Mouse (Mus musculus): Measurements from ENCODE around the gene Ugt8a. TPM values are rescaled to one million over a fixed set of nuclear protein-coding genes. Genes with fewer than 3 reads are reported as not detected.

The Ugt8a gene
- 2.2 and 2.9 TPM in 2 replicates for polyA plus RNA-seq (2015; fragmentation: Nextera tagmentation; extraction: Ambion mirVana)

- Histone ChIP-seq H3K27ac (ENCODE audit: low read length) (peak within 1 kb of the TSS; percentile 56; the same call in 1 of the 2 replicates), H3K27me3 (replicated peaks; ENCODE audit: control insufficient read depth, insufficient read depth, low read length) (0 out of 2 replicates have a peak, but pooled peaks cover 2% of the 10 kb centered on the region), H3K4me1 (replicated peaks; ENCODE audit: control insufficient read depth, insufficient read depth, low read length) (peaks cover 11% of the 10 kb centered on the region), H3K4me2 (ENCODE audit: low read length) (peak within 1 kb of the TSS; percentile 93), H3K9ac (replicated peaks; ENCODE audit: low read depth, low read length) (peak within 1 kb of the TSS; percentile 68), H3K36me3 (ENCODE audit: control insufficient read depth, insufficient read depth) (no peaks in the 10 kb centered on the region), H3K9me3 (ENCODE audit: control insufficient read depth, low read length) (no peaks in the 10 kb centered on the region), H3K4me3 (replicated peaks; ENCODE audit: low read length) (peak within 1 kb of the TSS; percentile 78)
- WGBS = under 1% methylated on average over 52 of the region's 85 CpGs
- ATAC-seq = peak; percentile 94
Observed at GRCm38 (mm10) chr3:125938092-125938755, at the start of gene Ugt8a. Gene Ugt8a (minus strand): TSS chr3:125938619.

GRCm38 (mm10) chr3:125986639-125987038, 48.2 kb upstream of the Ugt8a start:
- no peaks in the 10 kb centered on the region for H3K9me3 ChIP-seq (ENCODE audit: control insufficient read depth, low read length)
- H3K4me3 ChIP-seq (replicated peaks; ENCODE audit: low read length) = no peak overlapping the region
- no peaks in the 10 kb centered on the region for H3K27me3 ChIP-seq (replicated peaks; ENCODE audit: control insufficient read depth, insufficient read depth, low read length)
- no peak overlapping the region for H3K9ac ChIP-seq (replicated peaks; ENCODE audit: low read depth, low read length)
- H3K4me1 ChIP-seq (replicated peaks; ENCODE audit: control insufficient read depth, insufficient read depth, low read length) = no peaks in the 10 kb centered on the region
- ATAC-seq = no peak
- H3K27ac ChIP-seq (ENCODE audit: low read length) = no peak overlapping the region
- H3K36me3 ChIP-seq (ENCODE audit: control insufficient read depth, insufficient read depth) = no peaks in the 10 kb centered on the region
- no peak overlapping the region for H3K4me2 ChIP-seq (ENCODE audit: low read length)

- Histone ChIP-seq H3K4me3 (replicated peaks; ENCODE audit: low read length) (no peak overlapping the region), H3K27ac (ENCODE audit: low read length) (no peak overlapping the region), H3K4me1 (replicated peaks; ENCODE audit: control insufficient read depth, insufficient read depth, low read length) (no peaks in the 10 kb centered on the region), H3K27me3 (replicated peaks; ENCODE audit: control insufficient read depth, insufficient read depth, low read length) (no peaks in the 10 kb centered on the region), H3K36me3 (ENCODE audit: control insufficient read depth, insufficient read depth) (no peaks in the 10 kb centered on the region), H3K4me2 (ENCODE audit: low read length) (no peak overlapping the region), H3K9me3 (ENCODE audit: control insufficient read depth, low read length) (no peaks in the 10 kb centered on the region), H3K9ac (replicated peaks; ENCODE audit: low read depth, low read length) (no peak overlapping the region)
- 88% methylated on average over 2 of the region's 2 CpGs for WGBS
- ATAC-seq = no peak
Observed at GRCm38 (mm10) chr3:125983707-125984420, 45.4 kb upstream of the Ugt8a start.

- no peak for ATAC-seq
- Histone ChIP-seq H3K4me1 (replicated peaks; ENCODE audit: control insufficient read depth, insufficient read depth, low read length) (no peaks in the 10 kb centered on the region), H3K27me3 (replicated peaks; ENCODE audit: control insufficient read depth, insufficient read depth, low read length) (no peaks in the 10 kb centered on the region), H3K4me2 (ENCODE audit: low read length) (no peak overlapping the region), H3K27ac (ENCODE audit: low read length) (no peak overlapping the region), H3K9me3 (ENCODE audit: control insufficient read depth, low read length) (no peaks in the 10 kb centered on the region), H3K4me3 (replicated peaks; ENCODE audit: low read length) (no peak overlapping the region), H3K9ac (replicated peaks; ENCODE audit: low read depth, low read length) (no peak overlapping the region), H3K36me3 (ENCODE audit: control insufficient read depth, insufficient read depth) (no peaks in the 10 kb centered on the region)
- 95% methylated on average over 3 of the region's 3 CpGs for WGBS
Observed at GRCm38 (mm10) chr3:125979475-125979874, 41.1 kb upstream of the Ugt8a start.

- no peak overlapping the region for H3K9ac ChIP-seq (replicated peaks; ENCODE audit: low read depth, low read length)
- H3K4me2 ChIP-seq (ENCODE audit: low read length) = no peak overlapping the region
- no peaks in the 10 kb centered on the region for H3K9me3 ChIP-seq (ENCODE audit: control insufficient read depth, low read length)
- 79% methylated on average over 4 of the region's 4 CpGs for WGBS
- H3K27me3 ChIP-seq (replicated peaks; ENCODE audit: control insufficient read depth, insufficient read depth, low read length) = no peaks in the 10 kb centered on the region
- H3K4me3 ChIP-seq (replicated peaks; ENCODE audit: low read length) = no peak overlapping the region
- no peak for ATAC-seq
- no peaks in the 10 kb centered on the region for H3K4me1 ChIP-seq (replicated peaks; ENCODE audit: control insufficient read depth, insufficient read depth, low read length)
- no peak overlapping the region for H3K27ac ChIP-seq (ENCODE audit: low read length)
- no peaks in the 10 kb centered on the region for H3K36me3 ChIP-seq (ENCODE audit: control insufficient read depth, insufficient read depth)
Observed at GRCm38 (mm10) chr3:125975899-125976298, 37.5 kb upstream of the Ugt8a start.

GRCm38 (mm10) chr3:125969458-125969857, 31.0 kb upstream of the Ugt8a start:
- Histone ChIP-seq H3K9ac (replicated peaks; ENCODE audit: low read depth, low read length) (no peak overlapping the region), H3K36me3 (ENCODE audit: control insufficient read depth, insufficient read depth) (no peaks in the 10 kb centered on the region)

GRCm38 (mm10) chr3:125956196-125956885, 17.9 kb upstream of the Ugt8a start:
- ATAC-seq = no peak
- WGBS = 52% methylated on average over 3 of the region's 3 CpGs

More at GRCm38 (mm10) chr3:125969458-125969857, 31.0 kb upstream of the Ugt8a start:
- no peak overlapping the region for H3K27ac ChIP-seq (ENCODE audit: low read length)
- 41% methylated on average over 4 of the region's 4 CpGs for WGBS
- no peak for ATAC-seq
- no peak overlapping the region for H3K4me3 ChIP-seq (replicated peaks; ENCODE audit: low read length)
- no peaks in the 10 kb centered on the region for H3K9me3 ChIP-seq (ENCODE audit: control insufficient read depth, low read length)
- no peak overlapping the region for H3K4me2 ChIP-seq (ENCODE audit: low read length)
- H3K27me3 ChIP-seq (replicated peaks; ENCODE audit: control insufficient read depth, insufficient read depth, low read length) = no peaks in the 10 kb centered on the region
- H3K4me1 ChIP-seq (replicated peaks; ENCODE audit: control insufficient read depth, insufficient read depth, low read length) = no peaks in the 10 kb centered on the region

GRCm38 (mm10) chr3:125954881-125955280, 16.5 kb upstream of the Ugt8a start:
- no peak overlapping the region for H3K9ac ChIP-seq (replicated peaks; ENCODE audit: low read depth, low read length)
- no peak overlapping the region for H3K4me3 ChIP-seq (replicated peaks; ENCODE audit: low read length)
- no peak for ATAC-seq
- no peaks in the 10 kb centered on the region for H3K27me3 ChIP-seq (replicated peaks; ENCODE audit: control insufficient read depth, insufficient read depth, low read length)
- no peak overlapping the region for H3K27ac ChIP-seq (ENCODE audit: low read length)
- no peaks in the 10 kb centered on the region for H3K9me3 ChIP-seq (ENCODE audit: control insufficient read depth, low read length)
- H3K36me3 ChIP-seq (ENCODE audit: control insufficient read depth, insufficient read depth) = no peaks in the 10 kb centered on the region
- H3K4me2 ChIP-seq (ENCODE audit: low read length) = no peak overlapping the region
- 83% methylated on average over 1 of the region's 1 CpGs for WGBS
- no peaks in the 10 kb centered on the region for H3K4me1 ChIP-seq (replicated peaks; ENCODE audit: control insufficient read depth, insufficient read depth, low read length)

More at GRCm38 (mm10) chr3:125956196-125956885, 17.9 kb upstream of the Ugt8a start:
- no peaks in the 10 kb centered on the region for H3K4me1 ChIP-seq (replicated peaks; ENCODE audit: control insufficient read depth, insufficient read depth, low read length)
- no peak overlapping the region for H3K4me2 ChIP-seq (ENCODE audit: low read length)
- H3K9me3 ChIP-seq (ENCODE audit: control insufficient read depth, low read length) = no peaks in the 10 kb centered on the region
- no peak overlapping the region for H3K27ac ChIP-seq (ENCODE audit: low read length)
- H3K9ac ChIP-seq (replicated peaks; ENCODE audit: low read depth, low read length) = no peak overlapping the region
- H3K36me3 ChIP-seq (ENCODE audit: control insufficient read depth, insufficient read depth) = no peaks in the 10 kb centered on the region
- no peak overlapping the region for H3K4me3 ChIP-seq (replicated peaks; ENCODE audit: low read length)
- no peaks in the 10 kb centered on the region for H3K27me3 ChIP-seq (replicated peaks; ENCODE audit: control insufficient read depth, insufficient read depth, low read length)

GRCm38 (mm10) chr3:125940811-125941210, 2.4 kb upstream of the Ugt8a start:
- no peak overlapping the region for H3K4me2 ChIP-seq (ENCODE audit: low read length)
- H3K9ac ChIP-seq (replicated peaks; ENCODE audit: low read depth, low read length) = no peak overlapping the region
- no peak overlapping the region for H3K4me3 ChIP-seq (replicated peaks; ENCODE audit: low read length)
- ATAC-seq = no peak
- peaks cover 11% of the 10 kb centered on the region for H3K4me1 ChIP-seq (replicated peaks; ENCODE audit: control insufficient read depth, insufficient read depth, low read length)
- 84% methylated on average over 3 of the region's 3 CpGs for WGBS
- 0 out of 2 replicates have a peak, but pooled peaks cover 2% of the 10 kb centered on the region for H3K27me3 ChIP-seq (replicated peaks; ENCODE audit: control insufficient read depth, insufficient read depth, low read length)
- no peaks in the 10 kb centered on the region for H3K9me3 ChIP-seq (ENCODE audit: control insufficient read depth, low read length)
- H3K36me3 ChIP-seq (ENCODE audit: control insufficient read depth, insufficient read depth) = no peaks in the 10 kb centered on the region
- no peak overlapping the region for H3K27ac ChIP-seq (ENCODE audit: low read length)
